Mouse (Mus musculus): ENCODE measurements around the gene Slit3. TPM values are rescaled to one million over a fixed set of nuclear protein-coding genes. Genes with fewer than 3 reads are reported as not detected.

Slit3 gene
- polyA plus RNA-seq, 1 experiment from 2014 or later = 15.0 TPM

DNA sequence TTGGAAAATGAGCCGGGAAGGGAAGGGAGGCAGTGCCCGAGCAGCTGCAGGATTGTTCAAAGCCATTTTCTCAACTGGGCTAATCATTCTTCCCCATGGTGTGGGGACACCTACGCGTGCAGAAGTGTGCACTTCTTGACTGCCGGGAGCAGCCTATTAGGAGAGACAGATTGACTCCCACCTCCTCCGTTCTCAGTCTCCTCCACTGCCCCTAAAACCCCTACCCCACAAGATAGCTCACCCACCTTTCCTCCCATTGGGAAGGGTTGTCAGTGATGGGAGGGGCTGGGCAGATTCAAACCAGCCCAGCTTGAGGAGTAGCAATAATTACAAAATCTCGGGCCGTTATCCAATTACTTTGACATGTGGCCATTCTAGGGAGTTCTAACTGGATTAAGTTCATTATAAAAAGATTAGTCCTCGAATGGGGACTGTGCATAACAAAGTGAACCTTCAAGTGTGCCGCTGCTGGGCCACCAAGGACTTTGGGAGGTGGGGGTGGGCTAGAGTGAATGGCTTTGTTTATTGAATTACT lies 333.2 kb downstream of the Slit3 start:
- peaks cover 52% of the 10 kb centered on the region for H3K4me1 ChIP-seq
- DNase-seq (ENCODE audit: low spot score) = peak; percentile 72
- H3K9me3 ChIP-seq (replicated peaks) = no peaks in the 10 kb centered on the region
- no peaks in the 10 kb centered on the region for H3K36me3 ChIP-seq
- H3K27me3 ChIP-seq (ENCODE audit: low read depth, poor library complexity, severe bottlenecking) = peaks cover 91% of the 10 kb centered on the region
- WGBS = 8% methylated on average over 10 of the region's 10 CpGs
- H3K4me3 ChIP-seq = peak overlapping the region; percentile 21; the same call in 1 of the 2 replicates
- peak overlapping the region; percentile 72 for H3K27ac ChIP-seq (replicated peaks)

- H3K27me3 ChIP-seq (ENCODE audit: low read depth, poor library complexity, severe bottlenecking) = peaks cover 91% of the 10 kb centered on the region
- peaks cover 56% of the 10 kb centered on the region for H3K4me1 ChIP-seq
- no peak overlapping the region for H3K4me3 ChIP-seq
- H3K36me3 ChIP-seq = no peaks in the 10 kb centered on the region
- H3K27ac ChIP-seq (replicated peaks) = peak overlapping the region; percentile 72
- WGBS = 19% methylated on average over 4 of the region's 4 CpGs
- H3K9me3 ChIP-seq (replicated peaks) = no peaks in the 10 kb centered on the region
- DNase-seq (ENCODE audit: low spot score) = peak; percentile 54
These were observed 333.8 kb downstream of the Slit3 start for GRCm38 (mm10) chr11:35454781-35455180.

DNA sequence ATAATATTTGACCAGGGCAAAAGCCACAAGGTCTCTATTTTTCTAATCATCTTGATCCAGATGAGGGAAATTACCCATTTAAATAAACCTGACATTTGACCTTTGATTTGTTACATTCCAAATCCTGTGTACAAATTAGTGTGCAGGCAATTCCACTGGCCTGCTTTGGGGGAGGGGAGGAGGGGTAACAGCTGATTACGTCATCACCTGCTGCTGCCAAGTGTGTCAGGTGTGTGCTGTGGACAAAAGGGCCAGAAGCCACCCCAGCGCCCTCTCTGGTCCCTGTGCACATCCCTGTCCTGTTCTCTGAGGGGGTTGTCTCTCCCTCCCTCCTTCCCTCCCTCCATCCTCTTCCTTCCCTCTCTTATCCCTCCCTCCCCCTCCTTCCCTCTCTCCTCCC lies 337.0 kb downstream of the Slit3 start:
- H3K27ac ChIP-seq (replicated peaks) = no peak overlapping the region
- DNase-seq (ENCODE audit: low spot score) = no peak
- no peaks in the 10 kb centered on the region for H3K36me3 ChIP-seq
- H3K4me3 ChIP-seq = no peak overlapping the region
- peaks cover 44% of the 10 kb centered on the region for H3K4me1 ChIP-seq
- H3K9me3 ChIP-seq (replicated peaks) = no peaks in the 10 kb centered on the region
- peaks cover 91% of the 10 kb centered on the region for H3K27me3 ChIP-seq (ENCODE audit: low read depth, poor library complexity, severe bottlenecking)
- WGBS = 68% methylated on average over 2 of the region's 2 CpGs

GRCm38 (mm10) chr11:35466701-35467100 lies 345.7 kb downstream of the Slit3 start:
- Histone ChIP-seq H3K4me3 (no peak overlapping the region), H3K36me3 (no peaks in the 10 kb centered on the region), H3K27me3 (ENCODE audit: low read depth, poor library complexity, severe bottlenecking) (peaks cover 92% of the 10 kb centered on the region), H3K27ac (replicated peaks) (no peak overlapping the region), H3K4me1 (peaks cover 24% of the 10 kb centered on the region), H3K9me3 (replicated peaks) (no peaks in the 10 kb centered on the region)
- DNase-seq (ENCODE audit: low spot score) = no peak
- WGBS = 93% methylated on average over 6 of the region's 6 CpGs

DNA sequence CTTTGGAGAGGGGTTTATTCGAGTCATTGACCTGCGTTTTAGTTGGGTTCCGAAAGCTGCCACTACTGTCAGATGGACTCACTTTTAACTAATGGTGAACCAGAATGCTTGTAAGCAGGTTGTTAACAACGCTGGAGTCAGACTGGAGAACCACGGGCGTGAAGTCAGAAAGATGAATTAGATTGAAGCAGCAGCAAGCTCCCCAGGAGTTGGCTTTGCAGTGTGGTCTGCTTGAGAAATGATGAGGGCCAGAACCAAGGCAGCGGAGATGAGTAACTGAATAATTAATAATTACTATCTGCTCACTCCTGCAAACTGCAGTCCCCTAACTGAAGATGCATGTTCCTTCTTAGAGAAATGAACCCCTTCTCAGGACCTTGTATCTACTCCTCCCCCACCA lies 347.8 kb downstream of the Slit3 start:
- no peaks in the 10 kb centered on the region for H3K9me3 ChIP-seq (replicated peaks)
- H3K36me3 ChIP-seq = no peaks in the 10 kb centered on the region
- no peak for DNase-seq (ENCODE audit: low spot score)
- 89% methylated on average over 7 of the region's 7 CpGs for WGBS
- H3K4me1 ChIP-seq = peaks cover 35% of the 10 kb centered on the region
- peaks cover 93% of the 10 kb centered on the region for H3K27me3 ChIP-seq (ENCODE audit: low read depth, poor library complexity, severe bottlenecking)
- no peak overlapping the region for H3K4me3 ChIP-seq
- H3K27ac ChIP-seq (replicated peaks) = no peak overlapping the region

DNA sequence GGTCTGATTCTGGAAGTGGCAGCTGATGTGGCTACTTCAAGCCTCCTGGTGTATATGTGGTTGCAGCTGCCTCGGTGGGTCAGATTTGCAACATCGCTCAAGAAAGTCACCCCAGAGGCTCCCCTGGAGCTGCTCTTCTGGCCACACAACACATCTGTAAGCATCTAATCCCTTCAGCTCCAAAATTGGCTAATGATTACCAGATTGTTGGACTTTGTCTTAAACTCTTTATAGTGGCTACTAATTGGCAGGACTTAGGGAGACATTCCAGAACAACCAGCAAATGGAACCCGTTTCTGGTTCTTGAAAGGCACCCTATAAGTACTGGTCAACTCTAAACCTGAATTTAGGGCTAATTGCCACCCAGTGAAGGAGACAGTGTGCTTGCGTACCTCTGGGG lies 348.9 kb downstream of the Slit3 start:
- DNase-seq (ENCODE audit: low spot score) = no peak
- H3K27me3 ChIP-seq (ENCODE audit: low read depth, poor library complexity, severe bottlenecking) = peaks cover 85% of the 10 kb centered on the region

GRCm38 (mm10) chr11:35470853-35471252 lies 349.8 kb downstream of the Slit3 start:
- H3K4me1 ChIP-seq = peaks cover 37% of the 10 kb centered on the region
- 75% methylated on average over 5 of the region's 5 CpGs for WGBS
- no peaks in the 10 kb centered on the region for H3K36me3 ChIP-seq
- H3K27me3 ChIP-seq (ENCODE audit: low read depth, poor library complexity, severe bottlenecking) = peaks cover 75% of the 10 kb centered on the region
- no peaks in the 10 kb centered on the region for H3K9me3 ChIP-seq (replicated peaks)
- no peak overlapping the region for H3K27ac ChIP-seq (replicated peaks)
- no peak overlapping the region for H3K4me3 ChIP-seq
- no peak for DNase-seq (ENCODE audit: low spot score)

More for the DNA sequence above, 348.9 kb downstream of the Slit3 start:
- Histone ChIP-seq H3K27ac (replicated peaks) (no peak overlapping the region), H3K9me3 (replicated peaks) (no peaks in the 10 kb centered on the region), H3K4me1 (peaks cover 37% of the 10 kb centered on the region), H3K4me3 (no peak overlapping the region), H3K36me3 (no peaks in the 10 kb centered on the region)
- WGBS = 80% methylated on average over 4 of the region's 4 CpGs

- peaks cover 37% of the 10 kb centered on the region for H3K4me1 ChIP-seq
- DNase-seq (ENCODE audit: low spot score) = no peak
- WGBS = 76% methylated on average over 11 of the region's 11 CpGs
- H3K4me3 ChIP-seq = no peak overlapping the region
- no peak overlapping the region for H3K27ac ChIP-seq (replicated peaks)
- no peaks in the 10 kb centered on the region for H3K9me3 ChIP-seq (replicated peaks)
- H3K27me3 ChIP-seq (ENCODE audit: low read depth, poor library complexity, severe bottlenecking) = peaks cover 64% of the 10 kb centered on the region
- no peaks in the 10 kb centered on the region for H3K36me3 ChIP-seq
These were observed 352.0 kb downstream of the Slit3 start for GRCm38 (mm10) chr11:35472842-35473616.

DNA sequence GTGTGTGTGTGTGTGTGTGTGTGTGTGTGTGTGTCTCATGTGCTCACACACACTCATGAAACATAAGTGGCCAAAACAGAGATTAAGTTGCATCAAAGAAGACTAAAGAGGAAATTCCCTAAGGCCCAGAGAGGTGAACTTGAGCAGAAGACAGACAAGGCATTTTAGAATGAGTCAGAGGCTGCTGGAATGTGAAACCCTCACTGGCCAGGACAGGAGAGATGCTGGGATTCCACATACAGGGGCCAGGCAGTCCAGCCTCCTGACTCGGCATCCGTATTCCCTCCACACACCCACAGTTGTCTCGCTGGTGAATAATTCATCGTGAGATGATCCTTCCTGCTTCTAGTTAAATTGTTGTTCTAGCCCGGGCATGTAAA lies 352.6 kb downstream of the Slit3 start:
- Histone ChIP-seq H3K27ac (replicated peaks) (0 out of 2 replicates have a peak overlapping the region, but pooled peaks have one; percentile 33), H3K4me1 (peaks cover 37% of the 10 kb centered on the region)
- 89% methylated on average over 5 of the region's 5 CpGs for WGBS

GRCm38 (mm10) chr11:35480146-35480545 lies 359.1 kb downstream of the Slit3 start:
- H3K27ac ChIP-seq (replicated peaks) = 0 out of 2 replicates have a peak overlapping the region, but pooled peaks have one; percentile 6
- H3K36me3 ChIP-seq = no peaks in the 10 kb centered on the region
- no peaks in the 10 kb centered on the region for H3K9me3 ChIP-seq (replicated peaks)
- 21% methylated on average over 8 of the region's 8 CpGs for WGBS
- H3K4me1 ChIP-seq = peaks cover 10% of the 10 kb centered on the region
- DNase-seq (ENCODE audit: low spot score) = no peak
- H3K27me3 ChIP-seq (ENCODE audit: low read depth, poor library complexity, severe bottlenecking) = peaks cover 56% of the 10 kb centered on the region
- no peak overlapping the region for H3K4me3 ChIP-seq

More for the DNA sequence above, 352.6 kb downstream of the Slit3 start:
- Histone ChIP-seq H3K27me3 (ENCODE audit: low read depth, poor library complexity, severe bottlenecking) (peaks cover 63% of the 10 kb centered on the region), H3K4me3 (no peak overlapping the region), H3K9me3 (replicated peaks) (no peaks in the 10 kb centered on the region), H3K36me3 (no peaks in the 10 kb centered on the region)
- no peak for DNase-seq (ENCODE audit: low spot score)

GRCm38 (mm10) chr11:35481611-35482363 lies 360.8 kb downstream of the Slit3 start:
- 93% methylated on average over 9 of the region's 9 CpGs for WGBS
- no peaks in the 10 kb centered on the region for H3K9me3 ChIP-seq (replicated peaks)

GRCm38 (mm10) chr11:35487966-35488365 lies 366.9 kb downstream of the Slit3 start:
- H3K4me1 ChIP-seq = peaks cover 19% of the 10 kb centered on the region
- no peak overlapping the region for H3K27ac ChIP-seq (replicated peaks)
- H3K9me3 ChIP-seq (replicated peaks) = no peaks in the 10 kb centered on the region
- H3K36me3 ChIP-seq = no peaks in the 10 kb centered on the region
- WGBS = 82% methylated on average over 5 of the region's 5 CpGs
- H3K4me3 ChIP-seq = no peak overlapping the region
- H3K27me3 ChIP-seq (ENCODE audit: low read depth, poor library complexity, severe bottlenecking) = peaks cover 71% of the 10 kb centered on the region
- DNase-seq (ENCODE audit: low spot score) = no peak

More at GRCm38 (mm10) chr11:35481611-35482363, 360.8 kb downstream of the Slit3 start:
- peaks cover 57% of the 10 kb centered on the region for H3K27me3 ChIP-seq (ENCODE audit: low read depth, poor library complexity, severe bottlenecking)
- H3K36me3 ChIP-seq = no peaks in the 10 kb centered on the region
- no peak for DNase-seq (ENCODE audit: low spot score)
- H3K4me1 ChIP-seq = peaks cover 19% of the 10 kb centered on the region
- no peak overlapping the region for H3K4me3 ChIP-seq
- no peak overlapping the region for H3K27ac ChIP-seq (replicated peaks)

GRCm38 (mm10) chr11:35491701-35492100 lies 370.7 kb downstream of the Slit3 start:
- 83% methylated on average over 5 of the region's 5 CpGs for WGBS
- Histone ChIP-seq H3K27ac (replicated peaks) (no peak overlapping the region), H3K36me3 (no peaks in the 10 kb centered on the region), H3K27me3 (ENCODE audit: low read depth, poor library complexity, severe bottlenecking) (peaks cover 95% of the 10 kb centered on the region), H3K4me1 (peaks cover 23% of the 10 kb centered on the region), H3K4me3 (no peak overlapping the region), H3K9me3 (replicated peaks) (no peaks in the 10 kb centered on the region)
- DNase-seq (ENCODE audit: low spot score) = no peak

Data from midbrain, embryonic 10.5 days (tissue).